Mouse (Mus musculus) C2C12 (cell line): Measurements from ENCODE around the gene Sult1a1.

Experiments used
- CEBPB ChIP-seq: IDR thresholded peaks from one replicate; pipeline ENCODE4 v1.6.1; 2011; ENCODE audit warnings: low read depth, mild to moderate bottlenecking, control low read depth, moderate library complexity
- CTCF ChIP-seq: IDR thresholded peaks from one replicate; pipeline ENCODE4 v1.5.1; 2011; ENCODE audit not compliant: control insufficient read depth, insufficient read depth, insufficient read length
- MAX ChIP-seq: IDR thresholded peaks from one replicate; pipeline ENCODE4 v1.6.1; 2011; ENCODE audit warnings: mild to moderate bottlenecking, control low read depth
- MYOD1 ChIP-seq: IDR thresholded peaks from one replicate; pipeline ENCODE4 v1.6.1; 2011; ENCODE audit warnings: low read depth; ENCODE audit not compliant: control insufficient read depth, insufficient read length
- MYOG ChIP-seq: IDR thresholded peaks from one replicate; pipeline ENCODE4 v1.6.1; 2011; ENCODE audit not compliant: control insufficient read depth, insufficient read length; ENCODE audit errors: extremely low read depth
- USF1 ChIP-seq: IDR thresholded peaks from one replicate; pipeline ENCODE4 v1.6.1; 2011; ENCODE audit warnings: low read depth, mild to moderate bottlenecking, control low read depth, moderate library complexity

DNA sequence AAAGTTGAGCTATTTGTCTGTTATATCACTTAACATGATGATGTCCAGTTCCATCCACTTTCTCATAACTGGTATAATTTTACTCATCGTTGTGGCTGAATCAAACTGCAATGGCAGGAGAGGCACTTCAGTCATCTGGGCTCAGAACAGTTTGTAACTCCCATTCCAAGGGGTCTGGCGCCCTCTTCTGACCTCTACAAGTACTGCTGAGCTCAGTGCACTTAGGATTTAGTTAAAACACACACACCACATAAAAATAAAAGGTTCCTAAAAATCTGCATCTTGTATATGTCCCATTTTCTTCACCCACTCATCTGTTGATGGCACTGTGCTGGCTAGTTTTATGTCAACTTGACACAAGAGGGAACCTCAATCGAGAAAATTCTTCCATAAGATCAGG, 17.0 kb upstream of the Sult1a1 start:
- peak; percentile 69 for TF ChIP-seq CTCF
- TF ChIP-seq CEBPB: no peak
- TF ChIP-seq USF1: no peak
- no peak for TF ChIP-seq MAX
- TF ChIP-seq MYOD1: no peak
- no peak for TF ChIP-seq MYOG
